Mouse (Mus musculus): ENCODE measurements around the gene Jag2. TPM values are rescaled to one million over a fixed set of nuclear protein-coding genes. Genes with fewer than 3 reads are reported as not detected.

The Jag2 gene
- polyA plus RNA-seq, 2 experiments: 0.09 to 0.51 TPM

DNA sequence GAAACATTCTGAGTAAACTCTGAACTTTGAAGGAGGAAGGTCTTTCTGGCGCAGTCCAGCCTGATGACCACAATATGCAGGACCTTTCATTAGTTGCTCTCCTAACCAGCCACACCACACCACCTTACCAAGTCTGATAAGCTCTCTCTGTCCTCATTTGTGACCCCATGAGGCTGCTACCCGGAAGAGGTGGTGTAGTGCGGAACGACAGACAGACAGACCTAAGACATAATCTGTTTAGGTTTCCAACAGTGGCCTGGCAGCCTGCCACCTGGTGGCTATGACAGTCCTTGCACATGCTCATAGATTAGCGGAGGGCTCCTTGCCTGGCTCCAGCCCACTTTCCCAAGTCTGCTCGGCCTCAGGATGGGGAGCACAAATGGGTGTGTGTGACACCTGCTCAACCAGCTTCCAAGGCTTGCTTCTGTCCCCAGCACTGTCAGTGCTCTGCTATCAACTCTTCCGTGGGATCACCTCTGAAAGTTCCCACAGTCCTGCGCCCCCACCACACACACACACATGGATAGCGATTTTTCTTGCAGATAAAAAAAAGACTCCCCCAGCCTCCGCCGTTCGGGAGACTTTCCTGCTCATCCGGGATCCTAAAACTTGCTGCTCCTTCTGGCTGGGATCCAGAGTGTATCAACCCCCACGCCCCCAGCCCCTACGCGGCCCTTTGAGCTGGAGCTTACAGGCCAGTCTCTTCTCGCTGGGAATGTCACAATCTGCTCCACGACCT, 56.0 kb downstream of the Jag2 start:
- H3K36me3 ChIP-seq (replicated peaks; ENCODE audit: control insufficient read depth, insufficient read depth, low read depth): no peaks in the 10 kb centered on the region
- no peak overlapping the region for H3K4me2 ChIP-seq (ENCODE audit: low read depth)
- H3K9ac ChIP-seq (replicated peaks): no peak overlapping the region
- peaks cover 49% of the 10 kb centered on the region for H3K27me3 ChIP-seq (ENCODE audit: control insufficient read depth, insufficient read depth, low read length)
- DNase-seq (ENCODE audit: low read depth in 3 of 3, low spot score in 3 of 3) (no peak), ATAC-seq (ENCODE audit: insufficient read depth) (no peak)
- H3K4me3 ChIP-seq (ENCODE audit: insufficient read depth in 1 of 2, low read depth in 2 of 2, low read length in 2 of 2): no peak overlapping the region
- TF ChIP-seq CTCF (IDR thresholded peaks at IDR 0.05; ENCODE audit: low read depth) (peak; percentile 91), EP300 (IDR thresholded peaks at IDR 0.05; ENCODE audit: low read depth) (no peak)
- H3K27ac ChIP-seq: no peak overlapping the region
- 18% methylated on average over 18 of the region's 18 CpGs for WGBS (ENCODE audit: insufficient replicate concordance)
- peaks cover 3 to 5% of the 10 kb centered on the region in 2 experiments; a peak in 3 of 4 replicates for H3K4me1 ChIP-seq (replicated peaks; ENCODE audit: control insufficient read depth in 2 of 2, insufficient read depth in 2 of 2, low read length in 1 of 2)
- no peaks in the 10 kb centered on the region for H3K9me3 ChIP-seq (ENCODE audit: control insufficient read depth, low read length)

- no peak overlapping the region for H3K27ac ChIP-seq
- no peaks in the 10 kb centered on the region for H3K9me3 ChIP-seq (ENCODE audit: control insufficient read depth, low read length)
- H3K4me1 ChIP-seq (replicated peaks; ENCODE audit: control insufficient read depth in 2 of 2, insufficient read depth in 2 of 2, low read length in 1 of 2): peaks cover 3 to 5% of the 10 kb centered on the region in 2 experiments
- H3K36me3 ChIP-seq (replicated peaks; ENCODE audit: control insufficient read depth, insufficient read depth, low read depth): no peaks in the 10 kb centered on the region
- peaks cover 43% of the 10 kb centered on the region for H3K27me3 ChIP-seq (ENCODE audit: control insufficient read depth, insufficient read depth, low read length)
- ATAC-seq (ENCODE audit: insufficient read depth) (no peak), DNase-seq (ENCODE audit: low read depth in 3 of 3, low spot score in 3 of 3) (no peak)
- 62% methylated on average over 10 of the region's 10 CpGs for WGBS (ENCODE audit: insufficient replicate concordance)
- no peak overlapping the region for H3K9ac ChIP-seq (replicated peaks)
- no peak overlapping the region for H3K4me3 ChIP-seq (ENCODE audit: insufficient read depth in 1 of 2, low read depth in 2 of 2, low read length in 2 of 2)
- H3K4me2 ChIP-seq (ENCODE audit: low read depth): no peak overlapping the region
- no peak for TF ChIP-seq CTCF (IDR thresholded peaks at IDR 0.05; ENCODE audit: low read depth)
These were observed 56.6 kb downstream of the Jag2 start for GRCm38 (mm10) chr12:112872991-112873390.

DNA sequence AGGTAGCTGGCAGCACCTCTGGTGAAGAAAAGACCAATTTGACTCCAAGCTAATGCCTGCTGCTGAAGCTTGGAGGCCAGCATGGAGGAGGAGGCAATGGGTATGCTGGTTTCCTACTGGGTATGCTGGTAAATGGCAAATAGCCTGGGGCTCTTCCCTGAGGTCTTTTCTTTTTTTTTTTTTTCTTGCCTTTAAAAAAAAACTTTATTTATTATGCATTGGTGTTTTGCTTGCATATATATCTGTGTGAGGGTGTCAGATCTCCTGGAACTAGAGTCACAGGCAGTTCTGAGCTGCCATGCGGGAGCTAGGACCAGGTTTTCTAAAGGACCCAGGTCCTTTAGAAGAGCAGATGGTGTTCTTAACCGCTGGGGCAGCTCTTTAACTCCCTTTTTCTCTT, 58.3 kb downstream of the Jag2 start:
- Histone ChIP-seq H3K27ac (no peak overlapping the region), H3K27me3 (ENCODE audit: control insufficient read depth, insufficient read depth, low read length) (peaks cover 26% of the 10 kb centered on the region), H3K9me3 (ENCODE audit: control insufficient read depth, low read length) (no peaks in the 10 kb centered on the region), H3K4me1 (replicated peaks; ENCODE audit: control insufficient read depth in 2 of 2, insufficient read depth in 2 of 2, low read length in 1 of 2) (peaks cover 3 to 5% of the 10 kb centered on the region in 2 experiments; a peak in 3 of 4 replicates), H3K4me2 (ENCODE audit: low read depth) (no peak overlapping the region), H3K36me3 (replicated peaks; ENCODE audit: control insufficient read depth, insufficient read depth, low read depth) (no peaks in the 10 kb centered on the region), H3K9ac (replicated peaks) (no peak overlapping the region), H3K4me3 (ENCODE audit: insufficient read depth in 1 of 2, low read depth in 2 of 2, low read length in 2 of 2) (no peak overlapping the region)
- ATAC-seq (ENCODE audit: insufficient read depth) (no peak), DNase-seq (ENCODE audit: low read depth in 3 of 3, low spot score in 3 of 3) (no peak)
- no peak for TF ChIP-seq EP300 (IDR thresholded peaks at IDR 0.05; ENCODE audit: low read depth)
- no peak for TF ChIP-seq CTCF (IDR thresholded peaks at IDR 0.05; ENCODE audit: low read depth)
- 54% methylated on average over 2 of the region's 2 CpGs for WGBS (ENCODE audit: insufficient replicate concordance)

GRCm38 (mm10) chr12:112870775-112871174, 58.8 kb downstream of the Jag2 start:
- 19% methylated on average over 13 of the region's 13 CpGs for WGBS (ENCODE audit: insufficient replicate concordance)
- Histone ChIP-seq H3K27me3 (ENCODE audit: control insufficient read depth, insufficient read depth, low read length) (peaks cover 21% of the 10 kb centered on the region), H3K4me2 (ENCODE audit: low read depth) (no peak overlapping the region), H3K4me1 (replicated peaks; ENCODE audit: control insufficient read depth in 2 of 2, insufficient read depth in 2 of 2, low read length in 1 of 2) (peaks cover 0 to 5% of the 10 kb centered on the region in 2 experiments; a peak in 2 of 4 replicates), H3K27ac (no peak overlapping the region), H3K4me3 (ENCODE audit: insufficient read depth in 1 of 2, low read depth in 2 of 2, low read length in 2 of 2) (no peak overlapping the region), H3K9me3 (ENCODE audit: control insufficient read depth, low read length) (no peaks in the 10 kb centered on the region), H3K36me3 (replicated peaks; ENCODE audit: control insufficient read depth, insufficient read depth, low read depth) (no peaks in the 10 kb centered on the region), H3K9ac (replicated peaks) (no peak overlapping the region)
- TF ChIP-seq EP300 (IDR thresholded peaks at IDR 0.05; ENCODE audit: low read depth): no peak
- DNase-seq (ENCODE audit: low read depth in 3 of 3, low spot score in 3 of 3) (no peak), ATAC-seq (ENCODE audit: insufficient read depth) (no peak)

DNA sequence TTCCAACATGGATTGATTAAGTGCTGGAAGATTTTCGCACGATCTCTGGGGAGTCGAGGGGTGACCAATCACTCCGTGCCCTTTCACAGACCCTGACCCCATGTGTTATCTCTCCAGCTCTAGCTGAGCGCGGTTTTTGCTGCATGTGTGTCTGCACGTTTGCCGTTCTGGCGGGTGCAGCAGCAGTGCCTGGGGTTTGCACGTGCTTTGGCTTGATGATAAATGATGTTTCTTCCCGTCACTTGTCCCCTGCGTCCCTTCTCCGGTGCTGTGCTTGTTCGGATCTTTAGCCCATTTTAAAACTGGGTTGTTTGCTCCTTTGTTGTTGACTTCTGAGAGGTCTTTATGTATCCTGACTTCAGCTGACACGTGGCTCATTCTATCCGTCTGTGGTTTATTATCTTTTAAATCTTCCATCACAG, 59.8 kb downstream of the Jag2 start:
- TF ChIP-seq CTCF (IDR thresholded peaks at IDR 0.05; ENCODE audit: low read depth) (no peak), EP300 (IDR thresholded peaks at IDR 0.05; ENCODE audit: low read depth) (no peak)
- no peak overlapping the region for H3K27ac ChIP-seq
- no peaks in the 10 kb centered on the region for H3K9me3 ChIP-seq (ENCODE audit: control insufficient read depth, low read length)
- H3K36me3 ChIP-seq (replicated peaks; ENCODE audit: control insufficient read depth, insufficient read depth, low read depth): no peaks in the 10 kb centered on the region
- WGBS (ENCODE audit: insufficient replicate concordance): 5% methylated on average over 16 of the region's 16 CpGs
- DNase-seq (ENCODE audit: low read depth in 3 of 3, low spot score in 3 of 3) (no peak), ATAC-seq (ENCODE audit: insufficient read depth) (no peak)
- H3K4me3 ChIP-seq (ENCODE audit: insufficient read depth in 1 of 2, low read depth in 2 of 2, low read length in 2 of 2): no peak overlapping the region
- H3K27me3 ChIP-seq (ENCODE audit: control insufficient read depth, insufficient read depth, low read length): peaks cover 12% of the 10 kb centered on the region
- peaks cover 0 to 7% of the 10 kb centered on the region in 2 experiments; a peak in 2 of 4 replicates for H3K4me1 ChIP-seq (replicated peaks; ENCODE audit: control insufficient read depth in 2 of 2, insufficient read depth in 2 of 2, low read length in 1 of 2)
- no peak overlapping the region for H3K9ac ChIP-seq (replicated peaks)
- no peak overlapping the region for H3K4me2 ChIP-seq (ENCODE audit: low read depth)
